Mouse (Mus musculus) ES-E14 (cell line): Measurements from ENCODE around the gene Speer4f1.

ENCODE experiments used
- HCFC1 ChIP-seq: IDR thresholded peaks from 2 replicates; pipeline ENCODE4 v1.6.1; 2012; ENCODE audit warnings: low read length, inconsistent platforms, borderline replicate concordance; ENCODE audit not compliant: insufficient read depth
- ZC3H11A ChIP-seq: IDR thresholded peaks from 2 replicates; pipeline ENCODE4 v1.6.1; 2012; ENCODE audit warnings: low read depth, mild to moderate bottlenecking, inconsistent platforms, low read length, borderline replicate concordance

DNA sequence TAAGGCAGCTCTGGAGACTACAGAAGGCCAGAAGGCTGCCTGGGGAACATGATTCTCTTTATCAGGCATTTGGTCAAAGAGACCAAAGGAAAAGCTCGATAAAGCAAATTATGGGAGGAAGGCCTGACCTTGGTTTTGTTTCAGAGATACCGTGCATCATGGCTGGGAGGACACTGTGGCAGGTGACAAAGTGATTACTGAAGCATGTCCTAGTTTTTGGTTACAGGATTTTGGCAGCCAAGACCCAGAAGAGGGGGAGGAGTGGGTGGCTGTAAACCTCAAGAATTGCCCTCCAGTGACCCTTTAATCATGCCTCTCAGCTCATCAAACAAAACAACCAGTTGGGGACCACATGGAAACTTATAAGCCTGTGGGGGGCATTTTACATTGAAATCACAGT is 39.7 kb upstream of the Speer4f1 start:
- TF ChIP-seq ZC3H11A (no peak), HCFC1 (no peak)
